Mouse (Mus musculus): Measurements from ENCODE around the gene Trim37. TPM values are rescaled to one million over a fixed set of nuclear protein-coding genes. Genes with fewer than 3 reads are reported as not detected.

Trim37 gene
- total and polyA plus RNA-seq, 2 experiments, result 1.2 to 6.3 TPM

- Histone ChIP-seq H3K36me3 (ENCODE audit: control insufficient read depth, insufficient read depth, low read length) (no peaks in the 10 kb centered on the region), H3K4me3 (ENCODE audit: insufficient read depth, low read depth, low read length) (peak within 1 kb of the TSS; percentile 68), H3K79me2 (ENCODE audit: control insufficient read depth, insufficient read depth, low read length) (no peaks in the 10 kb centered on the region; the same call in 1 of the 2 replicates), H3K27me3 (ENCODE audit: control insufficient read depth, insufficient read depth, low read length) (no peaks in the 10 kb centered on the region), H3K27ac (replicated peaks; ENCODE audit: insufficient read depth, low read depth, low read length) (peak within 1 kb of the TSS; percentile 41), H3K9ac (ENCODE audit: low read depth, low read length) (peak within 1 kb of the TSS; percentile 46), H3K4me1 (ENCODE audit: control insufficient read depth, insufficient read depth, low read length) (no peaks in the 10 kb centered on the region)
- WGBS, result under 1% methylated on average over 14 of the region's 14 CpGs
- TF ChIP-seq CTCF (IDR thresholded peaks at IDR 0.05; ENCODE audit: low read depth, low read length) (no peak), POLR2A (IDR thresholded peaks at IDR 0.05; ENCODE audit: extremely low read depth, insufficient read depth, low read length) (no peak)
- no peak for DNase-seq (ENCODE audit: extremely low read depth, low read depth, low spot score)
Measured at GRCm38 (mm10) chr11:87108409-87108754, 18.5 kb upstream of the Trim37 start, which contains the start of gene Prr11. Gene Prr11, minus strand, starts transcription at chr11:87108708.

GRCm38 (mm10) chr11:87108755-87109518 lies 17.9 kb upstream of the Trim37 start, which contains the start of gene Ska2:
Gene Ska2, plus strand, starts transcription at chr11:87109234.
- Histone ChIP-seq H3K36me3 (ENCODE audit: control insufficient read depth, insufficient read depth, low read length) (no peaks in the 10 kb centered on the region), H3K4me1 (ENCODE audit: control insufficient read depth, insufficient read depth, low read length) (no peaks in the 10 kb centered on the region), H3K4me3 (ENCODE audit: insufficient read depth, low read depth, low read length) (peak within 1 kb of the TSS; percentile 68), H3K27me3 (ENCODE audit: control insufficient read depth, insufficient read depth, low read length) (no peaks in the 10 kb centered on the region), H3K9ac (ENCODE audit: low read depth, low read length) (peak within 1 kb of the TSS; percentile 46), H3K27ac (replicated peaks; ENCODE audit: insufficient read depth, low read depth, low read length) (peak within 1 kb of the TSS; percentile 41), H3K79me2 (ENCODE audit: control insufficient read depth, insufficient read depth, low read length) (no peaks in the 10 kb centered on the region; the same call in 1 of the 2 replicates)
- peak; percentile 100 for DNase-seq (ENCODE audit: extremely low read depth, low read depth, low spot score)
- TF ChIP-seq POLR2A (IDR thresholded peaks at IDR 0.05; ENCODE audit: extremely low read depth, insufficient read depth, low read length) (no peak), CTCF (IDR thresholded peaks at IDR 0.05; ENCODE audit: low read depth, low read length) (no peak)
- WGBS, result under 1% methylated on average over 40 of the region's 40 CpGs

DNA sequence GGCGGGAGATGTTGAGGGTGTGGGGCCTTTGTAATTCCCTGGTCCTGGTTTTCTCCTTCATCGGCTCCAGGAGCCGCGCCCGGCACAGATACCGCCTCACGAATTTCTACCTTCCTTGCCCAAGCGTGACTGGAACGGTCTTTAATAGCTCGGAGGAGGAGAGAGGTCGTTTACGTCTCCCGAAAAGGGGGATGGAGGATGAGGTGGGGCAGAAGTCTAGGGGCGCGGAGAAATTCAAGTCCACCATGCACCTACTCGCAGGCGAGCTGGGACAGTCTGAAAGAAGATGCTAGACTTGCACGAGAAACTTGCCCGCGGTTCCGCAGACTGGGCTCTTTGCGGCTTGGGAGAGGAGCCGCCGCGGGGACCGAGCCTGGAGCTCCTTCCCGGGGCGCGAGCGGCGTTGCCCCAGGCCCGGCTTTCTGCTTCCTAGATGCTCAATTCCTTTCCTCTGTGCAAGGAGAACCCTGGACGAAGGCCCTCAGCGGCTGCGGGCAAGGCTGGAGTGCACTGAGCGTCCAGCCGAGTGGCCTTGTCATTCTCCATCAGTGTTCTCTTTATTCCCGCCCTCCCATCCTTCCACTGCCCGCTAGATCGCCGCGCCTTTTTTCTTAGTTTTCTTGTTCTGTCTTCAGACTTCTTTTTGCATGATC lies 17.2 kb upstream of the Trim37 start:
- Histone ChIP-seq H3K4me3 (ENCODE audit: insufficient read depth, low read depth, low read length) (peak overlapping the region; percentile 68), H3K36me3 (ENCODE audit: control insufficient read depth, insufficient read depth, low read length) (no peaks in the 10 kb centered on the region), H3K79me2 (ENCODE audit: control insufficient read depth, insufficient read depth, low read length) (no peaks in the 10 kb centered on the region; the same call in 1 of the 2 replicates), H3K4me1 (ENCODE audit: control insufficient read depth, insufficient read depth, low read length) (no peaks in the 10 kb centered on the region), H3K27ac (replicated peaks; ENCODE audit: insufficient read depth, low read depth, low read length) (peak overlapping the region; percentile 41), H3K27me3 (ENCODE audit: control insufficient read depth, insufficient read depth, low read length) (no peaks in the 10 kb centered on the region), H3K9ac (ENCODE audit: low read depth, low read length) (peak overlapping the region; percentile 46)
- no peak for TF ChIP-seq POLR2A (IDR thresholded peaks at IDR 0.05; ENCODE audit: extremely low read depth, insufficient read depth, low read length)
- TF ChIP-seq CTCF (IDR thresholded peaks at IDR 0.05; ENCODE audit: low read depth, low read length), result no peak
- 1% methylated on average over 42 of the region's 42 CpGs for WGBS
- DNase-seq (ENCODE audit: extremely low read depth, low read depth, low spot score), result peak; percentile 8

- Histone ChIP-seq H3K27me3 (ENCODE audit: control insufficient read depth, insufficient read depth, low read length) (no peaks in the 10 kb centered on the region), H3K79me2 (ENCODE audit: control insufficient read depth, insufficient read depth, low read length) (no peaks in the 10 kb centered on the region; the same call in 1 of the 2 replicates), H3K27ac (replicated peaks; ENCODE audit: insufficient read depth, low read depth, low read length) (no peak overlapping the region), H3K36me3 (ENCODE audit: control insufficient read depth, insufficient read depth, low read length) (no peaks in the 10 kb centered on the region), H3K4me3 (ENCODE audit: insufficient read depth, low read depth, low read length) (no peak overlapping the region; the same call in 1 of the 2 replicates), H3K9ac (ENCODE audit: low read depth, low read length) (no peak overlapping the region), H3K4me1 (ENCODE audit: control insufficient read depth, insufficient read depth, low read length) (no peaks in the 10 kb centered on the region)
- DNase-seq (ENCODE audit: extremely low read depth, low read depth, low spot score), result no peak
- TF ChIP-seq POLR2A (IDR thresholded peaks at IDR 0.05; ENCODE audit: extremely low read depth, insufficient read depth, low read length), result no peak
- no peak for TF ChIP-seq CTCF (IDR thresholded peaks at IDR 0.05; ENCODE audit: low read depth, low read length)
- WGBS, result 14% methylated on average over 9 of the region's 9 CpGs
Measured at GRCm38 (mm10) chr11:87110172-87110909, 16.5 kb upstream of the Trim37 start.

DNA sequence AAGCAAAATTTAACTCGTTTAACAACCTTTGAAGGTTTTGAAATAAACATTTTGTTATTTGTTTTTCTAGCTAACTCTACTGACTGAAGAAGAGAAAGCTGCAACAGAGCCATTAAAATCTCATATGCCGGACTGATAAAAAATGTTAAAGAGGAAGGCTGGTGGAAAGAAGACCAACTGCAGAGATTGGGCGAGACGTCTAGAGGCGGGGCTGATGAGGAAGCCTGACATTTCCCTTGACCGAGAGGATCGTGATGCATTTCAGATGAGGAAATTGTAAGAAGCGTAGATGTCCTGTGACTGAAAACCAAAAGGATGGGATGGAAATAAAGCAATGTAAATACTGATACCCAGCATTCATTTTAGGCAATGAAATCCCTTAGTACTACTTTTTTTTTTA lies 5.0 kb upstream of the Trim37 start:
- Histone ChIP-seq H3K27ac (replicated peaks; ENCODE audit: insufficient read depth, low read depth, low read length) (no peak overlapping the region), H3K36me3 (ENCODE audit: control insufficient read depth, insufficient read depth, low read length) (0 out of 2 replicates have a peak, but pooled peaks cover 1% of the 10 kb centered on the region), H3K4me1 (ENCODE audit: control insufficient read depth, insufficient read depth, low read length) (peaks cover 2% of the 10 kb centered on the region; the same call in 1 of the 2 replicates), H3K27me3 (ENCODE audit: control insufficient read depth, insufficient read depth, low read length) (no peaks in the 10 kb centered on the region), H3K79me2 (ENCODE audit: control insufficient read depth, insufficient read depth, low read length) (no peaks in the 10 kb centered on the region), H3K4me3 (ENCODE audit: insufficient read depth, low read depth, low read length) (no peak overlapping the region), H3K9ac (ENCODE audit: low read depth, low read length) (no peak overlapping the region)
- DNase-seq (ENCODE audit: extremely low read depth, low read depth, low spot score), result no peak
- 68% methylated on average over 8 of the region's 8 CpGs for WGBS
- TF ChIP-seq CTCF (IDR thresholded peaks at IDR 0.05; ENCODE audit: low read depth, low read length), result no peak
- TF ChIP-seq POLR2A (IDR thresholded peaks at IDR 0.05; ENCODE audit: extremely low read depth, insufficient read depth, low read length), result no peak

Measured in liver, adult 2 months (tissue).